ENCODE assay signal across 8 mouse cellular contexts in genomic region chr5:34336775-34337450, GRCm38 (mm10). TPM values are rescaled to one million over a fixed set of nuclear protein-coding genes. Genes with fewer than 3 reads are reported as not detected.
A peak's percentile ranks its signal among the peaks of the same experiment; 100 is the strongest.
DNase-seq lines count a peak whose midpoint lies in the region; ATAC-seq and TF ChIP-seq lines count a peak whose summit lies in the region.

No protein-coding gene starts in this region.

- 0 out of 2 replicates have a peak, but pooled peaks cover 11% of the 10 kb centered on the region for H3K4me1 ChIP-seq in intestine, embryonic 15.5 days (replicated peaks)
- H3K4me1 ChIP-seq in liver, adult 2 months (ENCODE audit: control insufficient read depth, insufficient read depth, low read length): peaks cover 5% of the 10 kb centered on the region; the same call in 1 of the 2 replicates
- H3K4me1 ChIP-seq in midbrain, postnatal 0 days (ENCODE audit: insufficient read depth, low read length): peaks cover 9% of the 10 kb centered on the region; the same call in 1 of the 2 replicates

- no peak for TF ChIP-seq CTCF in liver, adult 2 months (IDR thresholded peaks at IDR 0.05; ENCODE audit: low read depth, low read length)
- TF ChIP-seq CTCF in midbrain, postnatal 0 days (IDR thresholded peaks at IDR 0.05): no peak

- H3K27me3 ChIP-seq in intestine, embryonic 15.5 days (replicated peaks): no peaks in the 10 kb centered on the region
- H3K27me3 ChIP-seq in liver, adult 2 months (ENCODE audit: control insufficient read depth, insufficient read depth, low read length): no peaks in the 10 kb centered on the region
- no peaks in the 10 kb centered on the region for H3K27me3 ChIP-seq in midbrain, postnatal 0 days (ENCODE audit: insufficient read depth, low read length)

- peaks cover 25% of the 10 kb centered on the region for H3K79me2 ChIP-seq in liver, adult 2 months (ENCODE audit: control insufficient read depth, insufficient read depth, low read length)

- peak overlapping the region; percentile 74 for H3K4me2 ChIP-seq in intestine, embryonic 15.5 days (replicated peaks)
- H3K4me2 ChIP-seq in midbrain, postnatal 0 days (ENCODE audit: low read depth, low read length, poor library complexity, severe bottlenecking): peak overlapping the region; percentile 69

- peak; percentile 31; the same call in 1 of the 2 replicates for TF ChIP-seq POLR2A in liver, adult 2 months (IDR thresholded peaks at IDR 0.05; ENCODE audit: extremely low read depth, insufficient read depth, low read length)

- DNase-seq in frontal cortex, postnatal 10 days (ENCODE audit: low spot score in 2 of 2): peak; percentile 44 to 52
- peak; percentile 24 to 46 for DNase-seq in cerebellum, postnatal 4 days (ENCODE audit: low spot score in 2 of 2)
- DNase-seq in liver, adult 2 months (ENCODE audit: extremely low read depth, low read depth, low spot score): peak; percentile 83
- peak; percentile 48 for DNase-seq in midbrain, postnatal 0 days (ENCODE audit: low spot score)
- peak; percentile 43 to 54 for DNase-seq in spleen, postnatal 14 days (ENCODE audit: low spot score in 2 of 2)

- H3K36me3 ChIP-seq in intestine, embryonic 15.5 days: no peaks in the 10 kb centered on the region
- H3K36me3 ChIP-seq in liver, adult 2 months (ENCODE audit: control insufficient read depth, insufficient read depth, low read length): 0 out of 2 replicates have a peak, but pooled peaks cover 3% of the 10 kb centered on the region
- H3K36me3 ChIP-seq in midbrain, postnatal 0 days (ENCODE audit: insufficient read depth, low read length): no peaks in the 10 kb centered on the region

- WGBS in intestine, embryonic 15.5 days: under 1% methylated on average over 42 of the region's 42 CpGs
- under 1% methylated on average over 42 of the region's 42 CpGs for WGBS in liver, adult 2 months
- 1% methylated on average over 41 of the region's 42 CpGs for WGBS in midbrain, postnatal 0 days

- H3K9ac ChIP-seq in intestine, embryonic 15.5 days: peak overlapping the region; percentile 88
- H3K9ac ChIP-seq in liver, adult 2 months (ENCODE audit: low read depth, low read length): peak overlapping the region; percentile 97
- peak overlapping the region; percentile 98 for H3K9ac ChIP-seq in midbrain, postnatal 0 days (replicated peaks; ENCODE audit: low read length, poor library complexity, severe bottlenecking)

- no peak for ATAC-seq in frontal cortex, adult (ENCODE audit: low TSS enrichment)
- ATAC-seq in granulocyte monocyte progenitor cell, adult 5-6 weeks (replicated peaks; ENCODE audit: poor library complexity, severe bottlenecking): peak; percentile 61
- ATAC-seq in intestine, embryonic 15.5 days: peak; percentile 65
- peak; percentile 50 for ATAC-seq in midbrain, postnatal 0 days (ENCODE audit: low FRiP score)

- no peaks in the 10 kb centered on the region for H3K9me3 ChIP-seq in intestine, embryonic 15.5 days
- H3K9me3 ChIP-seq in midbrain, postnatal 0 days (ENCODE audit: low read length): no peaks in the 10 kb centered on the region

- peak overlapping the region; percentile 84 for H3K4me3 ChIP-seq in intestine, embryonic 15.5 days (replicated peaks)
- peak overlapping the region; percentile 95 for H3K4me3 ChIP-seq in liver, adult 2 months (ENCODE audit: insufficient read depth, low read depth, low read length)
- peak overlapping the region; percentile 99 for H3K4me3 ChIP-seq in midbrain, postnatal 0 days (ENCODE audit: low read depth, low read length)

- H3K27ac ChIP-seq in intestine, embryonic 15.5 days: peak overlapping the region; percentile 91
- peak overlapping the region; percentile 95 for H3K27ac ChIP-seq in liver, adult 2 months (replicated peaks; ENCODE audit: insufficient read depth, low read depth, low read length)
- H3K27ac ChIP-seq in midbrain, postnatal 0 days (ENCODE audit: low read depth, low read length): peak overlapping the region; percentile 98

RNA-seq across cellular contexts. Expression of gene Rnf4, which starts 0.8 kb away (rescaled TPM):
- total RNA-seq in granulocyte monocyte progenitor cell, adult 5-6 weeks (2014; fragmentation: Nextera tagmentation): 110 and 114 TPM in 2 replicates
- 117 and 146 TPM in 2 replicates for total RNA-seq in granulocyte monocyte progenitor cell, adult 5-6 weeks (2017)
- 144 and 149 TPM in 2 replicates for polyA plus RNA-seq in intestine, embryonic 15.5 days (2015; fragmentation: Nextera tagmentation; extraction: Ambion mirVana)
- total RNA-seq in liver, adult 2 months (2014; rRNA removed): 76.7 and 78.3 TPM in 2 replicates
- polyA plus RNA-seq in liver, adult 2 months (2012; rRNA removed): 46.2 and 50.6 TPM in 2 replicates
- total RNA-seq in midbrain, postnatal 0 days (2014; rRNA removed): 95.2 and 129 TPM in 2 replicates
- 124 TPM in 2 replicates for polyA plus RNA-seq in midbrain, postnatal 0 days (2015; fragmentation: Nextera tagmentation; extraction: Ambion mirVana)

RNA-seq across cellular contexts. Expression of gene Fam193a, which starts 32.8 kb away (rescaled TPM):
- 25.0 and 48.0 TPM in 2 replicates for total RNA-seq in granulocyte monocyte progenitor cell, adult 5-6 weeks (2014; fragmentation: Nextera tagmentation)
- 20.3 and 31.7 TPM in 2 replicates for total RNA-seq in granulocyte monocyte progenitor cell, adult 5-6 weeks (2017)
- 7.6 and 8.4 TPM in 2 replicates for polyA plus RNA-seq in intestine, embryonic 15.5 days (2015; fragmentation: Nextera tagmentation; extraction: Ambion mirVana)
- total RNA-seq in liver, adult 2 months (2014; rRNA removed): 10.2 and 12.6 TPM in 2 replicates
- polyA plus RNA-seq in liver, adult 2 months (2012; rRNA removed): 16.4 and 22.6 TPM in 2 replicates
- 53.3 and 54.5 TPM in 2 replicates for total RNA-seq in midbrain, postnatal 0 days (2014; rRNA removed)
- polyA plus RNA-seq in midbrain, postnatal 0 days (2015; fragmentation: Nextera tagmentation; extraction: Ambion mirVana): 9.6 and 12.4 TPM in 2 replicates

RNA-seq across cellular contexts. Expression of gene Cfap99, which starts 48.5 kb away (rescaled TPM):
- not detected in 2 replicates for total RNA-seq in granulocyte monocyte progenitor cell, adult 5-6 weeks (2014; fragmentation: Nextera tagmentation)
- not detected in 2 replicates for total RNA-seq in granulocyte monocyte progenitor cell, adult 5-6 weeks (2017)
- polyA plus RNA-seq in intestine, embryonic 15.5 days (2015; fragmentation: Nextera tagmentation; extraction: Ambion mirVana): not detected in 2 replicates
- not detected in 2 replicates for total RNA-seq in liver, adult 2 months (2014; rRNA removed)
- polyA plus RNA-seq in liver, adult 2 months (2012; rRNA removed): not detected in 2 replicates
- 0.24 and 2.1 TPM in 2 replicates for total RNA-seq in midbrain, postnatal 0 days (2014; rRNA removed)
- 0.12 and 0.37 TPM in 2 replicates for polyA plus RNA-seq in midbrain, postnatal 0 days (2015; fragmentation: Nextera tagmentation; extraction: Ambion mirVana)

RNA-seq across cellular contexts. Expression of gene Zfyve28, which starts 48.7 kb away (rescaled TPM):
- total RNA-seq in granulocyte monocyte progenitor cell, adult 5-6 weeks (2014; fragmentation: Nextera tagmentation): not detected in 2 replicates
- total RNA-seq in granulocyte monocyte progenitor cell, adult 5-6 weeks (2017): not detected in 2 replicates
- 0.47 and 0.65 TPM in 2 replicates for polyA plus RNA-seq in intestine, embryonic 15.5 days (2015; fragmentation: Nextera tagmentation; extraction: Ambion mirVana)
- 0.07 TPM in 1 of 2 replicates, not detected in the other for total RNA-seq in liver, adult 2 months (2014; rRNA removed)
- 0.15 TPM in 1 of 2 replicates, not detected in the other for polyA plus RNA-seq in liver, adult 2 months (2012; rRNA removed)
- total RNA-seq in midbrain, postnatal 0 days (2014; rRNA removed): 6.1 and 10.0 TPM in 2 replicates
- 2.9 and 3.0 TPM in 2 replicates for polyA plus RNA-seq in midbrain, postnatal 0 days (2015; fragmentation: Nextera tagmentation; extraction: Ambion mirVana)
